Mouse (Mus musculus) liver, adult 2 months (tissue): ENCODE results near the gene 1700029J07Rik.

Source experiments
- CTCF ChIP-seq: fragments of 200-500 bp; IDR thresholded peaks from 2 replicates; pipeline ENCODE4 v1.5.1; 2011; ENCODE audit warnings: low read depth, low read length, control low read depth
- POLR2A ChIP-seq: fragments of 200-500 bp; IDR thresholded peaks from 2 replicates; pipeline ENCODE4 v1.6.1; 2011; ENCODE audit warnings: low read length, control low read depth; ENCODE audit not compliant: insufficient read depth; ENCODE audit errors: extremely low read depth

DNA sequence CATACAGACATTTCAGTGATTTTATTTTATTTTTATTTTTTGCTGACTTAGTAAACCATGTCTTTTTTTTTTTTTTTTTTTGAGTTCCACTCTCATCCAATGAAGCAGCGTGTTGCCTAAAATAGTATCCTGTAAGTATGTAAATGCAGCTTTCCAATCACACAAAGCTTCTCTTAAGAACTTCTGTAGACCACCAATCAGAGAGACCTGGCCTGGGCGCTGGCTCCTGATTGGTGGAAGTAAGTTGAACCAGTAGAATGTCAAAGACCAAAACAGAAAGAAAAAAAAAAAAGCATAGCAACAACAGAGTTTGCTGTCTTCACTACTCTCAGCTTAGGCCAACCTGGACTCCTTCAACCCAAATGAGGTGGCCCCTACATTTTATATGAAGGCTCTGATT, 35.3 kb upstream of the 1700029J07Rik start:
- no peak for TF ChIP-seq POLR2A
- no peak for TF ChIP-seq CTCF
